Mouse (Mus musculus) forelimb bud, embryonic 11.5 days (tissue): ENCODE data around the gene Scgb1b20.
"Not testable (repeated sequence)": the region's sequence is repeated elsewhere in the genome, so short reads cannot be mapped to it uniquely, and the experiment has no call there.

ENCODE experiments used
- DNase-seq: peaks from one replicate; pipeline ENCODE4 v3.0.0-alpha.2; 2012; ENCODE audit warnings: low read depth, low spot score

Gene Scgb1b20

DNA sequence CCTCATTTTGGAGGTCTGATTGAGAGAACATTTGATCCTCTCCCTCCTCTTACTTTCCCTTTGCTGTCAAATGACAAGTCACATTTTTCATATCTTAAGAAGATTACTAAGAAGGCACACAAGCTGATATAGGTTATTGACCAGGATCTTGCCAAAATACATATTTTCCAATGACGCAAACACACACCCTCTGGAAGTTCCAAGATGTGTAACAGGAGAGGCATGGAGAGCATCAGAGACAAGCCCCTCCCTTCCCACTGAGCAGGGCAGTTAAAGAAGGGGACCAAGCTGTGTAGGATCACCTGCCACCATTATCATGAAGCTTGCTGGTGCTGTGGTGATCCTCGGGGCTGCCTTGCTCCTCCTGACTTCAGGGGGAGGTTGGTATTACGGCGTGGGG is at the start of gene Scgb1b20:
TSS of gene Scgb1b20 (plus strand) at position 301 of the 400 bp plus-strand sequence.
- not testable (repeated sequence) for DNase-seq

DNA sequence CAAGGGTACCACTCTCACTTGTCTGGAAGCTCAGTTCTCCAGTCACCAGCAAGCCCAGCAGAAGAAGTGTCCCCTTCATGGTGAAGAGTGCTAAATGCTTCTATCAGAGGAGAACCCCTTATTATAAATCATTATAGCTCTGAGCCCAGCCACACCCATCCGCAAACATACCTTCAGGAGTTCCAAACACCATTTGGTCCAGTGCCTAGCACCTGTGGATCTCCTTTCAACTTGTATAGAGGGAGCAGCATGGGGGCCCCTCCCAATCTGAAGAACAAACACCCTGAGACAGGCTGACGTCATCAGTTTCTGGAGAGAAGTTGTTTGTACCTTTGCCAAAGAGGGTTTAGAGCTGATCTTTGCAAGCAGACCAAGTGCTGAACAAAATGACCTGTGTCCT is 6.8 kb upstream of the Scgb1b20 start, which contains the start of gene Scgb2b20:
TSS of gene Scgb2b20 (minus strand) at position 101 of the 400 bp plus-strand sequence.
- not testable (repeated sequence) for DNase-seq

DNA sequence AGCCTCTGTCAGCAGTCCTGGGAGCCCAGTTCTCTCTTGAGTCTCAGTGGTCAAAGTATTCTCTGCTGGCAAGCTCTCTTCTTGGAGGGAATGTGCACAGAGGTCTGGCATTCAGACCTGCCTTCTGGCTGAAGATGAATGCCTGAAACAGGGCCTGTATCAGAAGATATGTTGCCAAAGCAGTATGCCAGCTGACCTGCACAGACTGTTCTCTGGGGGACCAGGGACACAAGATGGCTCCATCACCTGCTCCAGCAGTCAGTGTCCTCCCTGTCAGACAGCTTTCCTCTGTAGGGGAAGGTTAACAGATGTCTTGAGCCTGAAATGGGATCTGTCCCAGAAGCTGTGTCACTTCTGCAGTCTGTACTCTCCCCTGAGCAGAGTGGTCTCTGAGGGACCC is 26.7 kb downstream of the Scgb1b20 start:
- not testable (repeated sequence) for DNase-seq

DNA sequence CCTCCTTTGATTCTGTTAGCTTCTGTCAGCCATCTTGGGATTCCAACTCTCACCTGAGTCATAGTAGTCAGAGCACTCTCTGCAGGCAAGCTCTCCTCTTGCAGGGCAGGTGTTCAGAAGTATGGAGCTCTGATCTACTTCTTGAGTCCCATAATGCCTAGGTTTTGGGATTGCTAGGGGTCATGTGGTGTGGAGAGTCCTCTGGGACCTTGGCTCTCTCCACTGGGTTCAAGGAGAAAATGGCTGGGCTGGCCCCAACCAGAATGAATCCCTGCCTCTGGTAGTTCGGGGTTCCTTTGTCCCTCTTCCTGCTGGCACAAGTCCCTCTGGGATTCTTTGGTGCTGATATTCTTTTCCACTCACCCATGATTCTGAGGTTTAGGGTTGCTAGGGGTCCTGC is 28.6 kb downstream of the Scgb1b20 start:
- DNase-seq, result no peak

DNA sequence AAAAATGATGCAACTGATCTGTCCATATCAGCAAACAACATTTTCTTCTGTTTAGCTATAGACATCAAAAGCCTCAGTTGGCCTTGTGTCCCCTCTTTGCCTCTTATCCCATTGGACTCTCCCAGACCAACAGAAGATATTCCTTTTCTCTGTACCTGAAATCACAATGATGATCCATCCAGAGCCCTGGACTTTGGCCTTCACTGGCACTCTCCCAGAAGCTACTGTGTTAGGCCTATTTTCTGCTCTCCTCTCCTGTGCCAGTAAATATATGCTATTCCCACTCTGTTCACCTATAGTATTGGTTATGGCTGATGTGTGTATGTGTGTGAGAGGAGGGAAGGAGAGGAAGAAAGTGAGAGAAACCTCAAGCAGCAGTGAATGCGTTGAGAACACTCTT is 36.6 kb downstream of the Scgb1b20 start:
- DNase-seq, result not testable (repeated sequence)
